Mouse (Mus musculus): ENCODE data around the gene Stk24.

DNA sequence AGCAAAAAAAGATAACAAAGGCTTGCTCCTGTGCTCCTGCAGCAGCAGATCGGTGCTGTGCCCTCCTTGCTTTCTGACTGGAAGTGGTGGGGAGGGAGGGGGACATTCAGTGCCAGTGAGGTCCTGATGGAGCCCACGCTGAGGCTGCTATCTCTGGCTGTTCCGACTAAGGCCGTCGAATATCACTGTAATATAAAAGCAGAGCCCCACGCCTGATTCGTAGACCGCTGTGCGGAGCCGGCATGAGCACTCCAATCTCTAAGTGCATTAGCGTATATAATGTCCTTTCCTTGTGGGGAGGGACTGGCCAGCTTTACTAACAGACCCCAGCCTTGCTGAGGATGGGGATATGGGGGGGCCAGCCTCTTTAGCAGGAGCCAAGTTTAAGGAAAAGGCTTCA is 120.5 kb downstream of the Stk24 start:
- TF ChIP-seq POLR2A (IDR thresholded peaks at IDR 0.05; ENCODE audit: insufficient read depth, low read depth, low read length): no peak
- no peak for TF ChIP-seq CTCF (IDR thresholded peaks at IDR 0.05)
